Mouse (Mus musculus) thymus, adult 18-20 months (tissue): Measurements from ENCODE around the gene Plpp1.

Experiments
- DNase-seq, 2 experiments: peaks; one replicate each; pipeline ENCODE4 v3.0.0; 2022; ENCODE audit warnings: mixed read lengths in 2 of 2

Plpp1 gene

DNA sequence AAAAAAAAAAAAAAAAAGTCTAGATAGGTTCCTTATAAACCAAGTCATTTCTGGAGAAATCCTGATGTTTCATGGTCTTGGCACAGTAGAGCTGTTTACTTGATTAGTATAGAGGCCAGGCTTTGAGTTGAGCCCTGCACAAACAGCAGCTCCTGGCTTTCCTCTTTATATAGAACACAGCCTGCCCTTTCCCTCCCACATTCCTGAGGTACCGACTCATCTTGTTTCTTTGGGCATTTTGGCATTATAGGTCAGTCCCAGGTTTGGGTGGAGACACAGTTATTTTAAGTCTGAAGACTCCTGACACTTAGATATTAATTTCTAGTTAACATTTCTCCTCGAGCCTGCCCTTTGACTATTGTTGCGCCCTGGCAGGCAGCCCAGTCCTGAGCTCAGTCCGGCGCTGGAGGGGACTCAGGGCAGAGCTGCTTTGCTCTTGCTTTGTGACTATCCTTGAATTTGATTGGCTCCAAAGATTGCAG, 61.3 kb downstream of the Plpp1 start:
- no peak for DNase-seq

DNA sequence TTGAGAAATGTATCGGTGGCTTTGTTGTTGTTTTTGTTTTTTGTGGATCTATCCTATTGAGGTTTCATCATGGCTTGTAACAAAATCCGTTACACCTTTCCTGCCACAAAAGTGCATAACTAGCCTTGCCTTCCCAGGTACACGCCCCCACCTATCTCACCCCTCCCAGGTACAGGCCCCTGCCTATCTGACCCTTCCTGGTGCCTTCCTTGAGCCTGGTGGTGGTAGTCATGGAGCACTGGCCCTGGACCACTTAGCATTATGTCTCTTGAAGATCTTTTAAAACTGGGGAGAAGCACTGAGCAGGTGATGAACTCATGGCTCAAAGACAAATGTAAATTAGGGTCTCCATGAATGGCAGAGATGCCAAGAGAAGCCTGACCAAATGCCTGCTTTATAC, 61.8 kb downstream of the Plpp1 start:
- no peak for DNase-seq

DNA sequence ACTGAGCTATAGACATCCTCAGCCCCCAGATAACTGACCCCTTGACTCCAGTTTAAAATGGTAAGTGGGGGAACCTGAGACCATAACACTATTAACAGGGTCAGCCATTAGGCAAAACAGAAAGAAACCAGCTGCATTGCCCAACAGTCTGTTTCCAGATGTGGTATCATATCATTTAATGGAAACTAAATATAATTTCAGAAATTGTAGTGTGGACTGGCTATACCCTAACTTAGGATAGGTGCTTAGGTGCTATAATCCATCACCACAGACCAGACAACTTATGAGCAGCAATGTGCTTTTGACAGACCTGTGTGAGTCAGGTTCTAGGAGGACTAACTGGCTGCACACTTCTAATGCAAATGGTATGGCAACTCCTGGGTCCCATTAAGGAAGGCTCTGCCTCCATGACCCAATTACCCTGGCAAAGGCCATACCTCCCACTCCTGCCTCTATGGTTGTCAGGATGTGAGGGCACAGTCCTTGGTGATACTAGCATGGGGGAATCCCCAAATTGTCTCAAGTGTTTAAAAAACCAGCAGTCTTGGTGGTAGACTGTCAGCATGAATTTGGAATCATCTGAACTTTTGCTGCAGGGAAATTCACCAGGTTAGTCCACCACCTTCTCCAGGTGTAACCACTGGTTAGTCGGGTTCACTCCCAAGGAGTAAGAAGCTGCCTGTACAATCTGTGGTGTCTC, 62.5 kb downstream of the Plpp1 start:
- no peak for DNase-seq

DNA sequence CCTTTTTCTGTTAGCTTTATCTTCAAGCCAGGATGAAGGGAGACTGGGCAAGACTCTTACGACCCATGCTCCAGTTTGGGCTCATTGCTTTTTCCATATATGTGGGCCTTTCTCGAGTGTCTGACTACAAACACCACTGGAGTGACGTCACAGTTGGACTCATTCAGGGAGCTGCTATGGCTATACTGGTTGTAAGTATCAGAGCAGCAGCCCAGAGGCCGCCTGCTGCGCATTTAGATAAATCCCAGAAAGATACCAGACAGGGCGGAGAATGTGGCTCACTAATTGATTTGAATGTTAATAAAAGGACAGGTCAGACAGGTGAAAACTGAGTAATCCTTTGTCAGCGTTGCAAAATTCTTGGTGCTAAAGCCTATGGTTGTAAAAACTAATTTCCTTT, 66.2 kb downstream of the Plpp1 start:
- DNase-seq: no peak

DNA sequence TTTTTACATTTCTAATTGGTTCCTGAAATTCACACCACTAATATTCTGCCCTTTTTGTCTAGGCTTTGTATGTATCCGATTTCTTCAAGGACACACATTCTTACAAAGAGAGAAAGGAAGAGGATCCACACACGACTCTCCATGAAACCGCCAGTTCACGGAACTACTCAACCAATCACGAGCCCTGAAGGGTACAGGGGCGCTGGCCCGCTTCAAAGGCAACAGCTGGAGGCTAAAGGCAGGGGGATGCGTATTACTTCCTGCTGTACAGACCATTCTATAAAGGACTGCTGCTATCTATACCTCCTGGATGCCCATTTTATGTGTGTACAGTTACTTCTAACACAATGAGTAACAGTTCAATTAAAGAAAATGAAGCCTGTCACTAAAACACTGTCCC, 66.8 kb downstream of the Plpp1 start:
- no peak for DNase-seq

DNA sequence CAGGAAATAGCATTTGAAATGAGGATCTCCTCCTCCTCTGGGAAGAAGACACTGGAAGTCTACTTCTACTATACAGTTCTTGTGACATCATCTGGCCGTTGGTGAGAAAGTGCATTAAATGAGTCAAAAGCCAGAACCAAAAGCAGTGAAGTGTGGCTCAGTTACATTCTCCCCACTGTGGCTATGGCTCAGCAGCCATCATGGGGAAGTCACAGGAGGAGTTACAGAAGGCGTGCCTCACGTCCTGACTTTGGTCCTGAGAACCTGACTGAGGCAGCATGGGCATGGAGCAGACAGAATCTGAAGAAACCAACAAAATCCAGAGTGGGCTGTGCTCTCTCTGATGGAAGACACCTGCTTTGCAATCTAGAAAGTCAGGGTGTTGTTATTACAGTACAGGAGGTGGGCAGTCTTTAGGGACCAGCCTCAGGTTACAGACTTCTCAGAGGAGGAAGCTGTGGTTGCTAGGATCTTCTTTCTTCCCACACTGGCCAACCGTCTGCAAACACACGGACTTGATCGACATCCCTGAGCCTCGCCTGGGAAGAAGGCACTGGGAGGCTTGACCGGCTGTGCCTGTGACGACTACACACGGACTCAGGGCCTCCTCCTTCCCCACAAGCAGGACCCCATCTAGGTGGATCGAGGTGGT, 69.6 kb downstream of the Plpp1 start:
- no peak for DNase-seq

DNA sequence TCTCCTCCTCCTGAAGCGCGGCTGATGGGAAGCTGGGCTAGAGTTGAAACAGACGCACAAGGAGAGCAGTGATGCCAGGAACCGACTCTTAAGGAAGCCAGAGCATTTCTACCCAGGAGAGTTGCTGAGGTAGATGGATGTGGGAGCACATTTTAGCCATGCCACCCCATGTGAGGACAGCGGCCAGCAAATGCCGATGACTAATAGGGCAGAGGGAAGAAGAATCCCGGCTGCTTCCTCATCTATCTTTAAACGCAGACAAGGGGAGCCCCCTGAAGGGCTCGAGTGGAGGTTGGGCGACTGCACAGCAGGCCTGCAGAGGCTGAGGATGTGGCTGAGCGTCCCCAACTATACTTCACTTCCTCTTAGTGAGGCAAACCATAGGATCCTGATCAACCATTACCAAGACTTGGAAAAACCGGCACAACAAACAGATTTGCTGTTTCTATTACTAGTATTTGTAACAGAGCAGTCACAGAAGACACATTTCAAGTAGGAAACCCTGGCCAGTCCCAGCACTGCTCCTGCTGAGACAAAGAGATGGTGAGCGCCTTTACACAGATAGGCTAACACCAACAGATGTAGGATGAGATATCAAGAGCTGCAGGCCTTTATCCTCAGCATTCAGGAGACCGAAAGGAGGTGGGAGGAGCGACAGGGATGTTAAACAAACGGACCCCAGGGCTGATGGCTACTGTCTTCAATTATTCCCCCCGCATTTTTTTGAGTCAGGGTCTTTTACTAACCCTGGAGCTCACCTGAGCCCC, 71.1 kb downstream of the Plpp1 start:
- DNase-seq: no peak

DNA sequence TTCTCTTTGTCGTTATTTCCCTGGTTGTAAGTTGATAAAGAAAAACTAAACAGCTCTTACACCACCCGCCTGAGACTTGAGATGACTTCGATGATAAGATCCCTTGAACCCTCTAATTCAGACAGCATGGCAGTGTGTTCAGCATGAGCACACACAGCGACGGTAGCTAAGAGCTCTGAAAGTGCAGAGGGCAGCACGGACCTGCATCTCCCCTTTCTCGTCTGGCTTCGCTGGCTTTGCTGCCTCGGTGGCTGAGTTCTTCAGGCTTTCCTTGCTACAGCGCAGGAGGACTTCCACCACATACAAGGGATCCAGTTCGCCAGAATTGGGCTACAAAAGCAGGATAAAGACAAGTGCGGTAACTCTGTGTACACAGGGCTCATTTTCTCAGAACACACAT, 86.6 kb downstream of the Plpp1 start:
- DNase-seq: no peak

DNA sequence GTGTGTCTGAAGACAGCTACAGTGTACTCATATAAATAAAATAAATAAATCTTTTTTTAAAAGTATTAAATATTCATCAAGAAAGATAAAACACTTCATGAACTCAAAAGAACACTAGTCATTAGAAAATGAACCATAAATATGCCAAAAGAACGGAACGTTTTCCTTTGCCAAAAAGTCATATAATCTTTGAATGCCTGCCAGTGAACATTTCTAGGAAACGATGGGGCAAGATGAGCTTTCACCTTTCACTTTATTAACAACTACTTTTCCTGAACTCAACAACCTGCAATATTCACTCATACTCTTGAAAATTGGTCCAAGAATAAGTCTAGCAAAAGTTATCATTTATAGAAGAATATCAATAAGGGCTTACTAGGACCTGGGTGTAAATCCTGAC, 101.6 kb downstream of the Plpp1 start:
- no peak for DNase-seq

DNA sequence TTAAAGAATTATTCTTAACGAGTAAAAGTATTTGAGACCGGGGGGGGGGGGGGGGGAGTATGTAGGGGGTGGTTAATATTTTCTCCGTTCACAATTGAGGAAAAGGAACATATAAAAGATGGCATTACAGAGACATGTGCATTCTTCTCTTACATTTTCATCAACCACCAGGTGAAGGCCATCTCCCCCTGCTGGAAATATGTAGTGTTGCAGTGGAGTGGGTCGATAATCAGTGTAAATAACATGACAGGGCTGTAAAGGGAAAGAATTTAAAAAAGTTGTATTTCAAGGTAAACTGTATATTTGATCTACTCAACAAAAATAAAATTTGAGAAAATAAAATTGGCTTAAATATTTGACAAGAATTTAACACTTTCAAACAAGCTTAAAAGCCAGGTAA, 109.1 kb downstream of the Plpp1 start:
- peak in 1 of 2 experiments; percentile 8 for DNase-seq

DNA sequence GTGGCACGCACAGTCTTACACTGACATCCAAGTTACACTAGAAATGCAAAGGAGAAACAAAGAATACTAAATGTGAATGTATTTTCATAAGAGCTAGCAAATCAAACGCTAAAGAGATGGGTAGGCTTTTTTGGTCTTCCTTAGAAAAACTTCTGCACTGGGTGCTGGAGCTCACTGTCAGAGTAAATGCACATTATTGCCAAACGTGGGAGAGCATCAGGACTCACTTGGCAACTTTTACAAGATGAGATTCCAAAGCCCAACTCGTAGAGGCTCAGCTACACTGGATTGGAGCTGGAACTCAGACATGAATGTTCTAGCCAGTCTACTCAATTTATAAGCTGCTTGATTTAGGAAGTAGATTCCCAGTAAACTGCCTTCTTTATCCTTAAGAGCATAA, 109.8 kb downstream of the Plpp1 start:
- DNase-seq: no peak
